Mouse (Mus musculus) limb, embryonic 15.5 days (tissue): Measurements from ENCODE around the gene Herpud1. TPM values are rescaled to one million over a fixed set of nuclear protein-coding genes. Genes with fewer than 3 reads are reported as not detected.

Source experiments
- ATAC-seq: fragments of 200-750 bp; cut with Nextera tagmentation; 2 replicates; pipeline ENCODE4 v1.8.0; 2017; ENCODE audit warnings: low read depth, moderate TSS enrichment; ENCODE audit not compliant: insufficient number of reproducible peaks, low FRiP score, low TSS enrichment
- H3K27ac ChIP-seq: fragments of 300-500 bp; sonication (generic); 2 replicates; pipeline ENCODE4 v1.5.1; 2015; ENCODE audit warnings: moderate library complexity, mild to moderate bottlenecking, inconsistent platforms
- H3K27me3 ChIP-seq: fragments of 300-500 bp; sonication (generic); 2 replicates; pipeline ENCODE4 v1.6.1; 2015; ENCODE audit warnings: inconsistent platforms
- H3K36me3 ChIP-seq: fragments of 300-500 bp; sonication (generic); 2 replicates; pipeline ENCODE4 v1.6.1; 2015; ENCODE audit warnings: inconsistent platforms
- H3K4me1 ChIP-seq: fragments of 300-500 bp; sonication (generic); 2 replicates; pipeline ENCODE4 v1.6.1; 2015; ENCODE audit warnings: inconsistent platforms
- H3K4me2 ChIP-seq: fragments of 300-500 bp; sonication (generic); 2 replicates; pipeline ENCODE4 v1.6.1; 2015; ENCODE audit warnings: mild to moderate bottlenecking, inconsistent platforms
- H3K4me3 ChIP-seq: fragments of 300-500 bp; sonication (generic); 2 replicates; pipeline ENCODE4 v1.5.1; 2015; ENCODE audit warnings: mild to moderate bottlenecking, inconsistent platforms
- H3K9ac ChIP-seq: fragments of 300-500 bp; sonication (generic); 2 replicates; pipeline ENCODE4 v1.6.1; 2015; ENCODE audit warnings: inconsistent platforms
- H3K9me3 ChIP-seq: fragments of 300-500 bp; sonication (generic); 2 replicates; pipeline ENCODE4 v1.6.1; 2016; ENCODE audit warnings: inconsistent platforms
- WGBS: fragments of 180-500 bp; shearing (Covaris S2); methylation state at CpG from one replicate; pipeline ENCODE4 v1.1.7; 2015; 5-methylcytosine and 5-hydroxymethylcytosine counted together
- polyA plus RNA-seq: library from polyadenylated mRNA; unstranded; fragments of >200 nt; fragmentation: Nextera tagmentation; extraction: Ambion mirVana; gene quantifications from 2 replicates; pipeline ENCODE4 v1.2.1, GENCODE M21; 2015

Herpud1 gene
- polyA plus RNA-seq, 1 experiment from 2014 or later, result 97.6 TPM

DNA sequence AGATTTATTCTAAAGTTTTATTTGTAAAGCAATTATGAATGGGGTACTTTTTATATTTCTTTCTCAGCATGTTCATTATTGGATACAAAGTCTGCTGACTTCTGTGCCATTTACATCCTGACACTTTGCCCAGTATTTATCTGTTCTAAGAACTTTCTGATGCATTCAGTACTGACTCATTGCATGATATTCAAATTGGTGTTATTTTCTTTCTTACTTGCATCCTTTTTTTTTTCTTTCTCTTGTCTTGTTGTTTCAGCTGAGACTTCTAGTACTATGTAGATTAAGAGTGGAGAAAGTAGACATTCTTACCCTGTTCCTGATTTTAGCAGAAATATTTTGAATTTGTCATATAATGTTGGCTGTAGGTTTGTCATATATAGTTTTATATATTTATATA lies 53.5 kb downstream of the Herpud1 start:
- H3K36me3 ChIP-seq, result no peaks in the 10 kb centered on the region
- no peak for ATAC-seq
- H3K4me3 ChIP-seq, result no peak overlapping the region
- H3K27ac ChIP-seq, result no peak overlapping the region
- no peaks in the 10 kb centered on the region for H3K27me3 ChIP-seq
- no peaks in the 10 kb centered on the region for H3K4me1 ChIP-seq
- no peak overlapping the region for H3K9ac ChIP-seq
- no peak overlapping the region for H3K4me2 ChIP-seq
- H3K9me3 ChIP-seq, result no peaks in the 10 kb centered on the region

DNA sequence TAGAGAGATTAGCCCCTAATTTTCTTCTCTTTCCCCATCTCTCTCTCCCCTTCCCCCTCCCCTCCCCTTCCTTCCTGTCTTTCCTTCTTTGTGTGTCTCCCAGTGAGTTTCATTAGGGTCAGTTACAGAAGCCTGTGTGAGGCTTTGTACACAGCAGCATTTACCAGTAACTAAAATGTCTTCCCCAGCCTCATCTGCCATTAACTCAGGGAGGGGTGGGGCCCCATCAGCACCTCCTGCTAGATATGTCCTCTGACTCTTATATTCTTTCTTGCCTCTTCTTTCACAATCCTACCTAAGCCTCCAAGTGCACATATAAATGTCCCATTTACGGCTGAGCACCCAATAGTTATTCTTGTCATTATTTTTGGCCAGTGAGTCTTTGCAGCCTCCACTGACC lies 54.2 kb downstream of the Herpud1 start:
- Histone ChIP-seq H3K27ac (no peak overlapping the region), H3K4me1 (no peaks in the 10 kb centered on the region), H3K9me3 (no peaks in the 10 kb centered on the region), H3K4me2 (no peak overlapping the region), H3K27me3 (no peaks in the 10 kb centered on the region), H3K4me3 (no peak overlapping the region), H3K36me3 (no peaks in the 10 kb centered on the region), H3K9ac (no peak overlapping the region)
- no peak for ATAC-seq
- 82% methylated on average over 1 of the region's 1 CpGs for WGBS

DNA sequence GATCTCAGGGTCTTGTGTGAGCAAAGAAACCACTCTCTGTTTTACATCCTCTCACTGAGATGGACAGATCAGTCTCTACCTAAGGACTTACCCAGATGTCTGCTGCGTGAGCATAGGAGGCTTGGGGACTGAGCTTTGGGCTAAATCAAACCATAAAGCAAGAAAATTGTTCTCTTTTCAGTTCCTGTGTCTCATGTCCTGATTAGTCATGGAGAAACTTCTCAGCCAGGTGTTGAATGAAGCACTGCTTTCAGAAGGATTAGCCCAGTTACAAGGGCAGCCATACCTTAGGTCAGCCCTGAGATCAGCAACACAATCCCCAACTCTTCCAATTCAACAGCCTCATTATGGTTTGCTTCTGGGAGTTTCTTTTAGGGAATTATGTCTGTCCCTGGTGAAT lies 55.4 kb downstream of the Herpud1 start:
- no peak for ATAC-seq
- 88% methylated on average over 1 of the region's 1 CpGs for WGBS

DNA sequence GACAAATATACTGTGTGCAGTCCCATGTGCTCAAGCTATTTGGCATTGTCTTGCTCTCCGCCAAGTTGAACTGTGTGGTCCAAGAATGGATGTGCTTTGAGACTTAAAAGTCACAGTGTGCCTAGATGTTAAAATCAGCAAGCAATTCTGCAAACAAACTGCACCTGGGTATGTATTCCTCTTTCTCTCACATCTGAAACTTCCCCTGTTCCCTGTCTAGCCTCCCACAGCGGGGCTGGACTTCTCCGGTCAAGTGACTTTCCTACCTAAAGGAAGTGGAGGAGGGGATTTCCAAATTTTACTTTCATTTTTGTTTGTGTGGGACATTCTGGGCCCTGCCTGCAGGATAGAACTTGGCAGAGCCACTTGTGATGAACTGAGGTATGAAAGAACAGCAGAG lies 56.9 kb downstream of the Herpud1 start:
- WGBS, result 86% methylated on average over 3 of the region's 3 CpGs
- no peak overlapping the region for H3K27ac ChIP-seq
- no peak for ATAC-seq

More for the DNA sequence above, 55.4 kb downstream of the Herpud1 start:
- H3K9ac ChIP-seq, result no peak overlapping the region
- no peaks in the 10 kb centered on the region for H3K9me3 ChIP-seq
- no peak overlapping the region for H3K4me2 ChIP-seq
- no peak overlapping the region for H3K4me3 ChIP-seq
- no peaks in the 10 kb centered on the region for H3K27me3 ChIP-seq
- H3K36me3 ChIP-seq, result no peaks in the 10 kb centered on the region
- no peak overlapping the region for H3K27ac ChIP-seq
- H3K4me1 ChIP-seq, result no peaks in the 10 kb centered on the region

DNA sequence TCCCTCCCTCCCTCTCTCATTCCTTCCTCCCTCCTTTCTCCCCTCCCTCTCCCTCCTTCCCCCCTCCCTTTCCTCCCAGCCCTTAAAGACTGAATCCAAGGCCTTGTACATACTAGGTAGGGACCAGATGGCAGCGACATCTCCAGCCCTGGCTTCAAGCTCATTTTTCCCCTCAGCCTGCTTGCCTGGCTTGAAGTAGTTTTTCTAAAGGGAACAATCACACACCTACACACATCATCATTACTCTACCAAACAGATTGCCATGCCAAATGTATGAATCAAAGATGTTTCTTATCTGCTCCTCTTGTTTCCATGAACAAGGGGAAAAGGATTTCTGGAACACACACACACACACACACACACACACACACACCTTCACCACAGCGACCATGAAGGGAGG lies 58.2 kb downstream of the Herpud1 start:
- Histone ChIP-seq H3K36me3 (no peaks in the 10 kb centered on the region), H3K27me3 (no peaks in the 10 kb centered on the region), H3K27ac (no peak overlapping the region), H3K4me3 (no peak overlapping the region), H3K9me3 (no peaks in the 10 kb centered on the region), H3K4me2 (no peak overlapping the region), H3K9ac (no peak overlapping the region), H3K4me1 (no peaks in the 10 kb centered on the region)
- ATAC-seq, result no peak
- 54% methylated on average over 2 of the region's 2 CpGs for WGBS

More for the DNA sequence above, 56.9 kb downstream of the Herpud1 start:
- no peak overlapping the region for H3K4me3 ChIP-seq
- no peaks in the 10 kb centered on the region for H3K36me3 ChIP-seq
- H3K9ac ChIP-seq, result no peak overlapping the region
- H3K27me3 ChIP-seq, result no peaks in the 10 kb centered on the region
- no peak overlapping the region for H3K4me2 ChIP-seq
- H3K9me3 ChIP-seq, result no peaks in the 10 kb centered on the region
- H3K4me1 ChIP-seq, result no peaks in the 10 kb centered on the region

Other genes starting within 250 kb of the Herpud1 start
- gene Mt4, start 249.2 kb upstream of the Herpud1 start, polyA plus RNA-seq, result 0.60 and 3.9 TPM in 2 replicates
- 4.8 and 5.2 TPM in 2 replicates for gene Mt3, start 233.8 kb upstream of the Herpud1 start, polyA plus RNA-seq
- 57.2 and 59.8 TPM in 2 replicates for gene Mt2, start 213.8 kb upstream of the Herpud1 start, polyA plus RNA-seq
- 164 and 189 TPM in 2 replicates for gene Mt1, start 207.4 kb upstream of the Herpud1 start, polyA plus RNA-seq
- 62.8 and 63.0 TPM in 2 replicates for gene Nup93, start 171.9 kb upstream of the Herpud1 start, polyA plus RNA-seq
- not detected in 2 replicates for gene Slc12a3, start 57.2 kb upstream of the Herpud1 start, polyA plus RNA-seq
- 0.50 and 0.76 TPM in 2 replicates for gene Nlrc5, start 47.9 kb downstream of the Herpud1 start, polyA plus RNA-seq
- gene Cpne2, start 146.6 kb downstream of the Herpud1 start, polyA plus RNA-seq, result 13.8 and 14.0 TPM in 2 replicates
- 35.3 and 36.7 TPM in 2 replicates for gene Rspry1, start 215.5 kb downstream of the Herpud1 start, polyA plus RNA-seq
- gene Fam192a, start 215.6 kb downstream of the Herpud1 start, polyA plus RNA-seq, result 61.9 and 64.4 TPM in 2 replicates